Mouse (Mus musculus) hindbrain, embryonic 10.5 days (tissue): ENCODE measurements around the gene Plekhm3. TPM values are rescaled to one million over a fixed set of nuclear protein-coding genes. Genes with fewer than 3 reads are reported as not detected.

ENCODE experiments used
- DNase-seq: peaks from one replicate; pipeline ENCODE4 v3.0.0-alpha.2; 2017; ENCODE audit warnings: low spot score
- H3K27ac ChIP-seq: fragments of 300-500 bp; sonication (generic); 2 replicates; pipeline ENCODE4 v1.5.1; 2016; ENCODE audit warnings: mild to moderate bottlenecking, moderate library complexity
- H3K27me3 ChIP-seq: fragments of 300-500 bp; sonication (generic); 2 replicates; pipeline ENCODE4 v1.6.1; 2016; ENCODE audit warnings: mild to moderate bottlenecking; ENCODE audit not compliant: poor library complexity, insufficient read depth, severe bottlenecking
- H3K36me3 ChIP-seq: fragments of 300-500 bp; sonication (generic); 2 replicates; pipeline ENCODE4 v1.6.1; 2016; ENCODE audit warnings: mild to moderate bottlenecking, moderate library complexity
- H3K4me1 ChIP-seq: fragments of 300-500 bp; sonication (generic); replicated peaks from 2 replicates; pipeline ENCODE4 v1.6.1; 2016; ENCODE audit warnings: mild to moderate bottlenecking
- H3K4me3 ChIP-seq: fragments of 300-500 bp; sonication (generic); 2 replicates; pipeline ENCODE4 v1.5.1; 2016; ENCODE audit warnings: mild to moderate bottlenecking, moderate library complexity
- H3K9me3 ChIP-seq: fragments of 300-500 bp; sonication (generic); 2 replicates; pipeline ENCODE4 v1.6.1; 2016; ENCODE audit warnings: mild to moderate bottlenecking, moderate library complexity
- WGBS: fragments of 180-500 bp; shearing (Covaris S2); methylation state at CpG from one replicate; pipeline ENCODE4 v1.1.7; 2016; 5-methylcytosine and 5-hydroxymethylcytosine counted together
- polyA plus RNA-seq: library from polyadenylated mRNA; unstranded; fragments of >200 nt; fragmentation: Nextera tagmentation; extraction: Ambion mirVana; gene quantifications from 2 replicates; pipeline ENCODE4 v1.2.1, GENCODE M21; 2016

The Plekhm3 gene
- polyA plus RNA-seq, 1 experiment from 2014 or later, result 9.8 TPM

- no peak overlapping the region for H3K4me3 ChIP-seq
- WGBS, result 91% methylated on average over 6 of the region's 6 CpGs
- H3K36me3 ChIP-seq, result no peaks in the 10 kb centered on the region
- H3K27me3 ChIP-seq, result no peaks in the 10 kb centered on the region
- H3K9me3 ChIP-seq, result no peaks in the 10 kb centered on the region
- no peak overlapping the region for H3K27ac ChIP-seq
- DNase-seq, result no peak
- peaks cover 15% of the 10 kb centered on the region for H3K4me1 ChIP-seq
Observed at GRCm38 (mm10) chr1:64886718-64887117, 69.9 kb downstream of the Plekhm3 start.

DNA sequence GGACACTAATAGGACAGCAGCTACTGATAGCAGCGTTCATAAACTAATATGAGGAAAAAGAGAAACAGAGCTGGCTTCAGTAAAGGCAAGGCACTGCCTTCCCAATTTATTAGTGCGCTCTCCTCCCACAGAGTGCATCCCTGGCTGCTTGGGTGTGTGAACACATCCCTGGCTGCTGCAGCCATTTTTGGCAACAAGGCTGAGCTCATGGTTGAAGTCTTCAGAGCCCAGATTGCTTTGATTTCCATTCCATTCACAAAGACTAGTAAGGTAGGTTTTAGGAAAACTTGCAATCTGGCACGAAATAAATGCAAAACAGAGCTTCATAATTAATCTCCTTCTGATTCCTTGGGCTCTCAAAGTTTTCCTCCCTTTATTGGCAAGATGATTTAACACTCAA is 71.3 kb downstream of the Plekhm3 start:
- no peaks in the 10 kb centered on the region for H3K9me3 ChIP-seq
- no peaks in the 10 kb centered on the region for H3K27me3 ChIP-seq
- no peaks in the 10 kb centered on the region for H3K36me3 ChIP-seq
- H3K4me1 ChIP-seq, result peaks cover 7% of the 10 kb centered on the region; the same call in 1 of the 2 replicates
- 72% methylated on average over 3 of the region's 3 CpGs for WGBS
- no peak for DNase-seq
- H3K4me3 ChIP-seq, result no peak overlapping the region
- H3K27ac ChIP-seq, result no peak overlapping the region

- H3K27me3 ChIP-seq, result no peaks in the 10 kb centered on the region
- no peaks in the 10 kb centered on the region for H3K36me3 ChIP-seq
- peaks cover 7% of the 10 kb centered on the region; the same call in 1 of the 2 replicates for H3K4me1 ChIP-seq
- WGBS, result 51% methylated on average over 6 of the region's 6 CpGs
- H3K27ac ChIP-seq, result 0 out of 2 replicates have a peak overlapping the region, but pooled peaks have one; percentile 53
- H3K9me3 ChIP-seq, result no peaks in the 10 kb centered on the region
- H3K4me3 ChIP-seq, result no peak overlapping the region
- DNase-seq, result no peak
Observed at GRCm38 (mm10) chr1:64884007-64884406, 72.6 kb downstream of the Plekhm3 start.

- DNase-seq, result no peak
- Histone ChIP-seq H3K36me3 (no peaks in the 10 kb centered on the region), H3K27me3 (no peaks in the 10 kb centered on the region), H3K27ac (no peak overlapping the region), H3K4me1 (peaks cover 7% of the 10 kb centered on the region; the same call in 1 of the 2 replicates), H3K9me3 (no peaks in the 10 kb centered on the region), H3K4me3 (no peak overlapping the region)
- WGBS, result 87% methylated on average over 3 of the region's 3 CpGs
Observed at GRCm38 (mm10) chr1:64880613-64881012, 76.0 kb downstream of the Plekhm3 start.

DNA sequence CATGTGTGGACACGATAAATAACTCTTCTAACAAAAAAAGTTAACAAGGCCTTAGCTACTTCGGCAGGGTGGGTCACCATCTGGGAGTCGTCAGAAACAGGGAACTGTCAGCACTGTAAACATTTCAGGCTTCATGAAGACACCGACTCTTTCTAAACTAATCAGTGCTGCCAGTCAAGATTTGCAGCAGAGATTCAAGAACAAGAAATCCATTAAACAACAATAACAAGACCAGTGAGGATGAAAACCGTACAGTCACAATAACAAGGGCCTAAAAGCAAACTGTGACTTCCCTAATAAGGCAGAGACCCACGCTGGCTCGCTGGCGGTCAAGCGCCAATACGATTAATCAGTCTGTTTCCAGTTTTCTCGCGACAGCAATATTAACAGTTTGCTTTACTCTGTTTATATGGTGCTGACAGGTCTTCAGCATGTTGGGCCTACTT is 77.8 kb downstream of the Plekhm3 start:
- H3K9me3 ChIP-seq, result no peaks in the 10 kb centered on the region
- DNase-seq, result no peak
- no peaks in the 10 kb centered on the region for H3K36me3 ChIP-seq
- no peak overlapping the region for H3K27ac ChIP-seq
- no peak overlapping the region for H3K4me3 ChIP-seq
- H3K27me3 ChIP-seq, result no peaks in the 10 kb centered on the region
- H3K4me1 ChIP-seq, result peaks cover under 1% of the 10 kb centered on the region; the same call in 1 of the 2 replicates
- 80% methylated on average over 12 of the region's 12 CpGs for WGBS

DNA sequence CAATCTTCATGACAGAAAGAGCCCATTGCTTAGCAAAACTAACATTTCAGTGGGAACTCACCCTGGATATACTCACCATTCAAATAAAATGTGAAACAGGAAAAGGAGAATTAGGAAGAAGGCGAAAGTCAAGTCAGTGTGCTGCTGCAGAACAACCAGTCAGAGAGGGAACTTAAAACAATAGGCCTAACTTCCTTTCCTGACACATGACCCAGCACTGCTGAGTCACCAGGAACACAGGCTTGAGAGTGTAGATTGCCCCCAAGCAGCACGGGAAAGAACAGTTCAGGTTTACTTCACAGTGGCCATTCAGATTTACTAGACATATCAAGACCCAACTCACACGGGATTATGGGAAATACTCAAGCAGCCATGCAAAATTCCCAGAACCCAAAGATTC is 80.3 kb downstream of the Plekhm3 start:
- WGBS, result 71% methylated on average over 3 of the region's 3 CpGs
- no peaks in the 10 kb centered on the region for H3K27me3 ChIP-seq
- H3K4me1 ChIP-seq, result no peaks in the 10 kb centered on the region
- H3K9me3 ChIP-seq, result no peaks in the 10 kb centered on the region
- no peak overlapping the region for H3K27ac ChIP-seq
- no peak for DNase-seq
- H3K4me3 ChIP-seq, result no peak overlapping the region
- H3K36me3 ChIP-seq, result no peaks in the 10 kb centered on the region

- DNase-seq, result no peak
- H3K27ac ChIP-seq, result no peak overlapping the region; the same call in 1 of the 2 replicates
- 84% methylated on average over 5 of the region's 5 CpGs for WGBS
- H3K27me3 ChIP-seq, result no peaks in the 10 kb centered on the region
- no peak overlapping the region for H3K4me3 ChIP-seq
- H3K36me3 ChIP-seq, result no peaks in the 10 kb centered on the region
- H3K9me3 ChIP-seq, result no peaks in the 10 kb centered on the region
- H3K4me1 ChIP-seq, result no peaks in the 10 kb centered on the region
Observed at GRCm38 (mm10) chr1:64875712-64876111, 80.9 kb downstream of the Plekhm3 start.

DNA sequence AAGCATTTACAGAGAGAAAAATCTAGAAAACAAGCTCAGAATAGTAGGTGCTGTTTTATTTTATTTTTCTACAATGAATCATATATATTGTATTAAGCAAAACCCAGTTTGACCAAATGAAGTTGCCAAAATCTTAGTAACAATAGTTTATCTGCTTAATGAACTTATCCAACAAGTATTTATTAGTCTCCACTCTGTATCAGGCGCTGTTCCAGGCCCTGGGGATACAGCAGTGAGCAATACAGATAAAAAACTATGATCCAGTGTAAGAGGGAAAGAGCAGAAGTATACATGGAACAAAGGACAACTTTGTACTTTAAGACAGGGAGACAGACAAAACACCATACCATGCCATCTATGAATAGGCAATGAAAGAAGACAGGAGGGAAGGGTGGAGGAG is 81.5 kb downstream of the Plekhm3 start:
- Histone ChIP-seq H3K27ac (no peak overlapping the region), H3K27me3 (no peaks in the 10 kb centered on the region), H3K9me3 (no peaks in the 10 kb centered on the region), H3K36me3 (no peaks in the 10 kb centered on the region), H3K4me1 (no peaks in the 10 kb centered on the region), H3K4me3 (no peak overlapping the region)
- 82% methylated on average over 1 of the region's 1 CpGs for WGBS
- no peak for DNase-seq

DNA sequence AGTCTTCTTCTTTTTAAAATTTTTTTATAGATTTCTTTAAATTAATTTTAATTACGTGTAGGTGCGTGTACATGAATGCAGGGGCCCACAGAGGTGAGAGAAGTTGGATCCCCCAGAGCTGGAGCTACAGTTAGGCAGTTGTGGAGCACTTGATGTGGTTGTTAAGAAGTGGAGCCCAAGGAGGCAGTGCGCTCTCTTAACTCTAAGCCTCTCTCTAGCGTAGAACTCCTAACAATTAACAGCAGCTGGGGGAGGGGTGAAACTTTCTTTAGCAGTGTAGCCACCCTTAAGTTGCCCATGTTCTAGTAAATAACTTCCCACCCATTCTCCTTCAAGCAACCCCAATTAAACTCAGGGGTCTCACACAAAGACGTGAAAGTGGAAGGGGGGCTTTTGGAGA is 84.7 kb downstream of the Plekhm3 start:
- no peak for DNase-seq
- WGBS, result 76% methylated on average over 5 of the region's 5 CpGs
- no peak overlapping the region for H3K4me3 ChIP-seq
- H3K36me3 ChIP-seq, result no peaks in the 10 kb centered on the region
- H3K9me3 ChIP-seq, result no peaks in the 10 kb centered on the region
- H3K27ac ChIP-seq, result no peak overlapping the region
- H3K4me1 ChIP-seq, result 0 out of 2 replicates have a peak, but pooled peaks cover 4% of the 10 kb centered on the region
- no peaks in the 10 kb centered on the region for H3K27me3 ChIP-seq

DNA sequence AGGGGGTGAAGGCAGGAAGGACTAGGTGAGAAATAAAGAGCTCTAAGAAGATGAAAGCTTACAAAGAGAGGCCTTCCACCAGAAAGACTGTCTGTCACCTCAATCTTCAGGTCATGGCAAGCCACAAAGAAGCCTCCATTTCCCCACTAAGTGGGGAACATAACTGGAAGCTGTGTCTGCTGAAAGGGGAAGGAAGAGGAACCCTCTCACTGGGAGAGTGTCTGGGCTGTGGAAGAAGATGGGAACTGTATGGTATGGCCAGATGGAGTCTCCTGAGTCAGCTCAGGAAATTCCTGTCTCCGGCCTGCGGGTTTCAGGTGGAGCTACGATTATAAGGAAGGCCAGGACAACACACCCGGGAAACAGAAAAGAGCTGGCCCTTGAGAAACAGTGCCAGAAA is 88.9 kb downstream of the Plekhm3 start:
- H3K4me1 ChIP-seq, result 0 out of 2 replicates have a peak, but pooled peaks cover 4% of the 10 kb centered on the region
- H3K9me3 ChIP-seq, result no peaks in the 10 kb centered on the region
- DNase-seq, result no peak
- H3K27me3 ChIP-seq, result no peaks in the 10 kb centered on the region
- H3K4me3 ChIP-seq, result no peak overlapping the region
- H3K36me3 ChIP-seq, result no peaks in the 10 kb centered on the region
- WGBS, result 72% methylated on average over 4 of the region's 4 CpGs
- no peak overlapping the region for H3K27ac ChIP-seq

- no peaks in the 10 kb centered on the region for H3K9me3 ChIP-seq
- 66% methylated on average over 1 of the region's 1 CpGs for WGBS
Observed at GRCm38 (mm10) chr1:64866140-64866539, 90.5 kb downstream of the Plekhm3 start.

DNA sequence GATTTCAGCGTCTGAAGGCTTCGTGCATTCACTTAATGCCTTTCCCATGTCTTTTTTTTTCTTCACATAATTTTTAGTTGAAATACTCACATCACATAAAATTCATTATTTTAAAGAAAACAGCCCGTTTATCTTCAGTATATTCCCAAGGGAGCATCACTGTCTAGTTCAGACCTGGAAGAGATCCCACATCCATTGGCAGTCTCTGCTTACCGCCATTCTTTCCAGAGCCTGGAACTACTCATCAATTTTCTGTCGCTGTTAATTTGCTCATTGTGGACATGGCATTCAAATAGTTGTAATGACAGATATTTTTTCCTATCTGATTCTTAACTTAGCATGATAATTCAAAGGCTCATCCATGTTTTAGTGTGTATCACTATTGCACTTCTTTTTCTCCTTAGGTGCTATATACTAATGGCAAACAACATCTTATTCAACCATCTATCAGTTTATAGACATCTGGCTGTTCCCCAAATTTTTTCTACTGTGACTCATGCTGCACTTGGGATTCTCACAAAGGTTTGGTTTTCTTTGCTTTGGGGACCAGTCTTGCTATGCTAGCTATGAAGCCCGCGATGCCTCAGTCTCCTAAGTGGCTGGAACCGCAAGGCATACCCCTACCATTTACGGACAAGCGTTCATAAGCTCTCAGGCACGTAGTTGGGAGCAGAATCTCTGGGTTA is 96.2 kb downstream of the Plekhm3 start:
- 91% methylated on average over 11 of the region's 11 CpGs for WGBS
- Histone ChIP-seq H3K27me3 (no peaks in the 10 kb centered on the region), H3K9me3 (no peaks in the 10 kb centered on the region), H3K27ac (no peak overlapping the region), H3K4me1 (no peaks in the 10 kb centered on the region), H3K4me3 (no peak overlapping the region), H3K36me3 (no peaks in the 10 kb centered on the region)
- no peak for DNase-seq

More at GRCm38 (mm10) chr1:64866140-64866539, 90.5 kb downstream of the Plekhm3 start:
- Histone ChIP-seq H3K27ac (no peak overlapping the region), H3K4me3 (no peak overlapping the region), H3K36me3 (no peaks in the 10 kb centered on the region), H3K4me1 (0 out of 2 replicates have a peak, but pooled peaks cover 4% of the 10 kb centered on the region), H3K27me3 (no peaks in the 10 kb centered on the region)
- no peak for DNase-seq

DNA sequence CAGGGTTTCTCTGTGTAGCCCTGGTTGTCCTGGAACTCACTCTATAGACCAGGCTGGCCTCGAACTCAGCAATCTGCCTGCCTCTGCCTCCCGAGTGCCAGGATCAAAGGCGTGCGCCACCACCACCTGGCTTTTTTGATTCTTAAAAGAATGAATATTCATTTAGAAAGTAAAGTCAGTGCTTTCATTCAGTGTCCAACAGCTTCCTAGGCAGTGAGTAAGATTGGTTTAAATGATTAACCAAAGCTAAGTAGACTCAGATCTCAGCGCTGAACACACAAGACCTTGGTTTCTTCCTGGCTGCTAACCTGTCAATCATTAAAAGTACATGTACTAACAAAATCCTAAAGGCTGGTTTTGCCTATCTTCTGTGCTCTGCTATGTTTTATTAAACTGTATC is 96.8 kb downstream of the Plekhm3 start:
- Histone ChIP-seq H3K36me3 (no peaks in the 10 kb centered on the region), H3K9me3 (no peaks in the 10 kb centered on the region), H3K27ac (no peak overlapping the region), H3K27me3 (no peaks in the 10 kb centered on the region), H3K4me3 (no peak overlapping the region), H3K4me1 (no peaks in the 10 kb centered on the region)
- 93% methylated on average over 5 of the region's 5 CpGs for WGBS
- DNase-seq, result no peak
